27 mouse cellular contexts compared by ENCODE assay signal in the genomic region with DNA sequence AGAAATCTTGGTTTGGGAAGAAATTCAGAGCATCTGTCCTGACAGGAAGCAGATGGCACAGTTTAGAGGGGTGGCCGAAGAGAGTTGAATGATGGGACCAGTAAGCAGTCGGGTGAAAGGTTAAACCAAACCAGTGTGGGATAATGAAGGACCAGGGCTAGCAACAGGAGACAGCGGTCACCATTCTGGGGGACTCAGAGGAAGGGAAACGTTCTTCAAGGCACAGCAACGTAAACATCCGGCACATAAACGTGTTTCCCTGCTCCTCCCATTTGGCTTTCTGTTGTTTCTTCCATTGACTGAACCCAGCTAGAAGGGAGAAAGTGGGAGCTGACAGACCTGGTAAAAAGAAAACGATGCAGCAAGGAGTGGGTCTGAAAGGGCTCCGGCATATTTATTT. TPM values are rescaled to one million over a fixed set of nuclear protein-coding genes. Genes with fewer than 3 reads are reported as not detected.
DNase-seq lines count a peak whose midpoint lies in the region; ATAC-seq lines count a peak whose summit lies in the region.
"Had no signal": no experiment of that assay in that cellular context is flagged by ENCODE, and none has a peak within 500 bp of the region (broad histone marks: within the 10 kb centered on the region; RNA-seq: fewer than 3 reads in every experiment).

No protein-coding gene starts in this region.

- H3K36me3 ChIP-seq in kidney, embryonic 16.5 days (ENCODE audit: insufficient read depth, low read length) = no peaks in the 10 kb centered on the region
- no peaks in the 10 kb centered on the region for H3K36me3 ChIP-seq in embryonic facial prominence, embryonic 10.5 days (replicated peaks)
- H3K36me3 ChIP-seq: forebrain, embryonic 15.5 days; G1E; heart, embryonic 10.5 days; hindbrain, embryonic 15.5 days; intestine, embryonic 15.5 days; limb, embryonic 13.5 days; liver, embryonic 12.5 days; midbrain, embryonic 10.5 days had no signal

- no peaks in the 10 kb centered on the region for H3K4me1 ChIP-seq in kidney, embryonic 16.5 days (ENCODE audit: insufficient read depth, low read length)
- peaks cover 11% of the 10 kb centered on the region for H3K4me1 ChIP-seq in embryonic facial prominence, embryonic 10.5 days
- H3K4me1 ChIP-seq: heart, embryonic 10.5 days; hindbrain, embryonic 15.5 days; intestine, embryonic 15.5 days; limb, embryonic 13.5 days; liver, embryonic 12.5 days had no signal

- no peak overlapping the region; the same call in 1 of the 2 replicates for H3K4me2 ChIP-seq in kidney, embryonic 16.5 days (replicated peaks; ENCODE audit: low read depth, low read length)
- H3K4me2 ChIP-seq: forebrain, embryonic 15.5 days; hindbrain, embryonic 15.5 days; intestine, embryonic 15.5 days; limb, embryonic 13.5 days; liver, embryonic 12.5 days had no signal

- H3K27ac ChIP-seq in kidney, embryonic 16.5 days (ENCODE audit: low read length) = no peak overlapping the region
- no peak overlapping the region for H3K27ac ChIP-seq in embryonic facial prominence, embryonic 10.5 days (replicated peaks)
- H3K27ac ChIP-seq: forebrain, embryonic 15.5 days; heart, embryonic 10.5 days; hindbrain, embryonic 15.5 days; intestine, embryonic 15.5 days; limb, embryonic 13.5 days; liver, embryonic 12.5 days; midbrain, embryonic 10.5 days had no signal

- WGBS in kidney, embryonic 16.5 days = 15% methylated on average over 9 of the region's 9 CpGs
- 35% methylated on average over 9 of the region's 9 CpGs for WGBS in embryonic facial prominence, embryonic 10.5 days

- 0 out of 2 replicates have a peak, but pooled peaks have one; percentile 49 for ATAC-seq in kidney, embryonic 16.5 days (ENCODE audit: low FRiP score, low TSS enrichment)
- ATAC-seq: forebrain, embryonic 15.5 days; liver, embryonic 12.5 days; Patski had no signal

- no peak for DNase-seq in kidney, postnatal 36 days
- peak; percentile 27 for DNase-seq in lung, postnatal 10 days
- DNase-seq in lung, postnatal 14 days = no peak
- DNase-seq in embryo, embryonic 10.5 days (ENCODE audit: low spot score) = peak; percentile 48
- DNase-seq in embryonic facial prominence, embryonic 10.5 days (ENCODE audit: low spot score) = peak; percentile 14
- no peak for DNase-seq in urinary bladder, postnatal 14 days (ENCODE audit: low spot score)
- DNase-seq: B cell, adult 2 months; cerebellum, adult 11 months; cerebellum, adult 9-11 months; heart, postnatal 4 days; kidney, postnatal 10 days; layer of hippocampus, postnatal 36 days; thymus, postnatal 14 days had no signal

- no peak overlapping the region for H3K9ac ChIP-seq in kidney, embryonic 16.5 days (replicated peaks; ENCODE audit: low read length)
- H3K9ac ChIP-seq: forebrain, embryonic 15.5 days; hindbrain, embryonic 15.5 days; intestine, embryonic 15.5 days; limb, embryonic 13.5 days; liver, embryonic 12.5 days had no signal

- H3K9me3 ChIP-seq in kidney, embryonic 16.5 days (ENCODE audit: low read length) = no peaks in the 10 kb centered on the region
- no peaks in the 10 kb centered on the region for H3K9me3 ChIP-seq in embryonic facial prominence, embryonic 10.5 days
- H3K9me3 ChIP-seq: forebrain, embryonic 15.5 days; G1E; heart, embryonic 10.5 days; hindbrain, embryonic 15.5 days; intestine, embryonic 15.5 days; limb, embryonic 13.5 days; liver, embryonic 12.5 days; midbrain, embryonic 10.5 days had no signal

- H3K4me3 ChIP-seq in kidney, embryonic 16.5 days (ENCODE audit: low read length) = no peak overlapping the region
- no peak overlapping the region for H3K4me3 ChIP-seq in embryonic facial prominence, embryonic 10.5 days
- H3K4me3 ChIP-seq: forebrain, embryonic 15.5 days; heart, embryonic 10.5 days; hindbrain, embryonic 15.5 days; intestine, embryonic 15.5 days; limb, embryonic 13.5 days; liver, embryonic 12.5 days; midbrain, embryonic 10.5 days had no signal

- no peaks in the 10 kb centered on the region for H3K27me3 ChIP-seq in kidney, embryonic 16.5 days (ENCODE audit: insufficient read depth, low read length)
- H3K27me3 ChIP-seq in embryonic facial prominence, embryonic 10.5 days (replicated peaks; ENCODE audit: low read depth, poor library complexity, severe bottlenecking) = no peaks in the 10 kb centered on the region
- H3K27me3 ChIP-seq: CH12.LX; forebrain, embryonic 15.5 days; hindbrain, embryonic 15.5 days; intestine, embryonic 15.5 days; limb, embryonic 13.5 days; liver, embryonic 12.5 days; Patski had no signal

RNA-seq across cellular contexts. Expression of a gene that starts 7.0 kb away (rescaled TPM):
- 26.6 and 28.7 TPM in 2 replicates for polyA plus RNA-seq in kidney, embryonic 16.5 days (2015; fragmentation: Nextera tagmentation; extraction: Ambion mirVana)
- polyA plus RNA-seq in embryonic facial prominence, embryonic 10.5 days (2016; fragmentation: Nextera tagmentation; extraction: Ambion mirVana) = 23.5 and 24.3 TPM in 2 replicates

RNA-seq across cellular contexts. Expression of a gene that starts 14.6 kb away (rescaled TPM):
- not detected in 2 replicates for polyA plus RNA-seq in kidney, embryonic 16.5 days (2015; fragmentation: Nextera tagmentation; extraction: Ambion mirVana)
- not detected in 2 replicates for polyA plus RNA-seq in embryonic facial prominence, embryonic 10.5 days (2016; fragmentation: Nextera tagmentation; extraction: Ambion mirVana)
- polyA plus RNA-seq: embryonic facial prominence, embryonic 14.5 days; forebrain, embryonic 15.5 days; G1E; gonadal fat pad, adult 2 months; heart, embryonic 10.5 days; heart, embryonic 16.5 days; hindbrain, embryonic 15.5 days; intestine, embryonic 15.5 days; limb, embryonic 13.5 days; liver, embryonic 12.5 days; midbrain, embryonic 10.5 days; Patski had no signal

RNA-seq across cellular contexts. Expression of a gene that starts 42.2 kb away (rescaled TPM):
- polyA plus RNA-seq in kidney, embryonic 16.5 days (2015; fragmentation: Nextera tagmentation; extraction: Ambion mirVana) = 9.4 and 10.5 TPM in 2 replicates
- polyA plus RNA-seq in embryonic facial prominence, embryonic 10.5 days (2016; fragmentation: Nextera tagmentation; extraction: Ambion mirVana) = 12.2 and 13.7 TPM in 2 replicates

Comparison
In these comparisons a context has a peak if more than half of its experiments do, and no peak if none do; other contexts are left out.
1. DNase-seq: peak in lung, postnatal 10 days (single experiment), embryo, embryonic 10.5 days (single experiment) and embryonic facial prominence, embryonic 10.5 days (single experiment); none in kidney, postnatal 36 days (0 of 2), lung, postnatal 14 days (single experiment) and urinary bladder, postnatal 14 days (single experiment).